Mouse (Mus musculus) kidney, adult 2 months (tissue): Measurements from ENCODE around the gene Oxct2a.

Experiments used
- CTCF ChIP-seq: fragments of 200-500 bp; conservative IDR thresholded peaks from 2 replicates; pipeline ENCODE4 v1.5.1; 2011; ENCODE audit warnings: low read depth, mild to moderate bottlenecking, control low read depth, low read length, moderate library complexity, mixed read lengths; ENCODE audit not compliant: insufficient read depth, insufficient read length
- POLR2A ChIP-seq: fragments of 200-500 bp; IDR thresholded peaks from one replicate; pipeline ENCODE4 v1.6.1; 2011; ENCODE audit warnings: low read depth, low read length, control low read depth

DNA sequence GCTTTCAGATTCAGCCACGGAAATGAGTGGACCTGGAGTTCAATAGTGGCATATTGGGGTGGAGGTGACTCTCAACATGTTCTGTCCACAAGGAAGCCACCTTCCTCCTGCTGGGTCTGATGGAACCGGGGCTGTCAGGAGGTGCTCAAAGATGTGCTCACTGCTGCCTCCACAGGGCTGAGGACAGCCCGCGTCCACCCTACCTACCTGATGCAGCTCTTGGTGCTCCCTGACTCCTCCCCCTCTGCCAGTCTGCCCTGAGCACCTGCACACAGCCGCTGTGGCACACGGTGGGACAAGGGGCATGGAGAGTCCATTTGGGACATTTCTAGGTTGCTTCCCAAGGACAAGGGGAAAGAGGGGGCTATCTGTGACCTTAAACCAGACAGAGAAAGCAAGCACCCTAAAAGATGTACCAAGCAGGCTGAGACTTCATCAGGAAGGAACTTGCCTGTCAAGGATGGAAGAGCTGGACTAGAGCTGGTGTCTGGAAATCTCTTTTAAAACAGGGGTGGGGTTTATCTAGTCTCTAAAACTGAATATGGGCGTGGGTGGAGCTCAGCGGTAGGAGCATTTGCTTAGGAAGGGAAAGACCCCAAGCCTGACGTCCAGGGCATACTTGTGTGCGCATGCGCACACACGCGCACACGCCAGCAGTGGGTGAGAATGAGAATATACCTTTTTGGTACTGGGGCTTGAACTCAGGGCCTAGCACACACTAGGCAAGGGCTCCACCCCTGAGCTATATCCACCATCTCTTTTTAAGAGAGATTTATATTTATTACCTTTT is 12.6 kb upstream of the Oxct2a start:
- TF ChIP-seq POLR2A: no peak
- TF ChIP-seq CTCF: no peak
